Mouse (Mus musculus) ES-E14 (cell line): ENCODE results near the gene Ryk.

ENCODE experiments used
- CHD2 ChIP-seq: IDR thresholded peaks from 2 replicates; pipeline ENCODE4 v1.6.1; 2014; ENCODE audit warnings: mild to moderate bottlenecking, low read depth, low read length, inconsistent platforms
- HCFC1 ChIP-seq: IDR thresholded peaks from 2 replicates; pipeline ENCODE4 v1.6.1; 2012; ENCODE audit warnings: low read length, inconsistent platforms, borderline replicate concordance; ENCODE audit not compliant: insufficient read depth
- ZC3H11A ChIP-seq: IDR thresholded peaks from 2 replicates; pipeline ENCODE4 v1.6.1; 2012; ENCODE audit warnings: low read depth, mild to moderate bottlenecking, inconsistent platforms, low read length, borderline replicate concordance

DNA sequence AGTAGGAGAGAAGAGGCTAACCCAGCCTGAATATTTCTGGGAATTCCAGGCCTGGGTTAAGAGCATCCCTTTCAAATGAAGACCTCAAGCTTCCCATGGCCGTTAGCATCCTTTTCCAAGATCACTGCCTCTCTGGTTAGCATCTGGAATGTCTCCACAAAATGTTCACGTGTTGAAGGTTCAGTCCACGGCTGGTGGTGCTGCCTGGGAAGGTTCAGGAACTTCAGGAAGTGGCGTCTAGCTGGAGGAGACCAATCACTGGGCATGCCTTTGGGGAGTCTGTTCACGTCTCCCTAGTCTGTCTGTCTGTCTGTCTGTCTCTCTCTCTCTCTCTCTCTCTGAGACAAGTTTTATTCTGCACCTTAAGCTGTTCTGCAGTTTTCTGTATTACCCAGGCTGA, 84.8 kb downstream of the Ryk start:
- TF ChIP-seq ZC3H11A, result no peak
- no peak for TF ChIP-seq HCFC1
- TF ChIP-seq CHD2, result no peak
